Mouse (Mus musculus) ovary, adult 10 weeks (tissue): Measurements from ENCODE around the gene Pgghg. TPM values are rescaled to one million over a fixed set of nuclear protein-coding genes. Genes with fewer than 3 reads are reported as not detected.

Experiments
- polyA plus RNA-seq: library from polyadenylated mRNA; stranded (reverse); fragments of 350-450 nt; fragmentation: Illumina TruSeq; extraction: RNeasy Lipid Tissue Mini Kit (QIAGEN cat#74804); gene quantifications from one replicate; pipeline ENCODE4 v1.2.3, GENCODE M21; 2014

The Pgghg gene
- polyA plus RNA-seq, result 1.5 TPM

DNA sequence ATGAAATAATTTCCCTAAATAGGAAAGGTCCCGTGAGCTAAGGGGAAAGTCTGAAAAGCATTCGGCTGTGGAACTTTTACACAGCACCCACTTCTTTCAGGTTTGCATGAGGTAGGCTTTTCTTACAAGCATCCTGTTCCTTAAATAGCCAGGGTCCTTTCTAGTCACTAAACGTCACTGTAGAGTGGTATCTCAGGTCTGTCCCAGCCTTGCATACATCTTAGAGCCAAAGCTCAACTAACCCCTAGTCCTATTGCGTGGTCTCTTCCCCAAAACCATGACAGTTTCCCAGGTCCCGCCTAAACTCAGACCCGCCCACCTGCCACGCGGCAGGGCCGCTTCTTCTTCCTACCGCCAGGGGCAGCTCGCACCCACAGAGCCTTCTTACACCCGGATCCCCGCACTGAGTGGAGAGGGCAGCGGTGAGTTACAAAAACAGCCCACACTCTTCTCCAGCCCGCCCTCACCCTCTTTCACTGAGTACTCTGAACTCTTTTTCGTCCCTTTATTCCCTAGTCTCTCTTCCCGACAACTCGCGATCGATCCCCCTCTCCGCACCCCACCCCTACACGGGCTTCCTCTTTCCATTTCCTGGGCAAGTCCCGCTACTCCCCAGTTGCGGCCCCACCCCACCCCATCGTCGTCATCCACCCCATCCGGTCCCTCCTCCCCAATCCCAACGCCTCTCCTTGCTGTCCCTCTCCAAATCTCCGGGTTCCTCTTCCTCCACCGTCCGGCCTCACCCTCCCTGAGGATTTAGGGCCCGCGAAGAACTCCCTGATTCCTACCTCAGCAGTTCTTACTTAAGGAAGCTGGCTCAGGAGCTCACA lies at the start of gene Pgghg:
TSS of gene Pgghg (plus strand) at position 170 of the 830 bp plus-strand sequence.

DNA sequence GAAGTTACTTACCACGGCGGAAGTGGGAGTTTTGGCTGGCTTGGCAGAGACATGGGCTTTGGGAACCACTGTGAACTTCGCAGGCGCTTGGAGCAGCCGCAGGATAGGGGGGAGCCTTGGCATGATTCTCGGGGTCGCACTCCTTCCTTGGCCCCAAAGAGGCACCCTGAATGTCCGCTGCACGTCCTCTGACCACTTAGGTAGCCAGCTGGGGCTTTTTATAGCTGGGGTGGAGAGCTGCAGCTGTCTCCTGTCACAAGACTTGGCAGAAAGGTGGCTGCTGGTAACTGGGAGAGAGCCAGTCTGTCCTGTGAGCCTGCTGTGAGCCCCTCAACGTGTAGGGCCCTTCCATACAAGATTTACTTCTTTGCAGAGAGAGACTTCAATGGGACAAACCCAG lies 41.0 kb upstream of the Pgghg start, which contains the start of gene Cox8b:
TSS of gene Cox8b (minus strand) at position 227 of the 400 bp plus-strand sequence.

DNA sequence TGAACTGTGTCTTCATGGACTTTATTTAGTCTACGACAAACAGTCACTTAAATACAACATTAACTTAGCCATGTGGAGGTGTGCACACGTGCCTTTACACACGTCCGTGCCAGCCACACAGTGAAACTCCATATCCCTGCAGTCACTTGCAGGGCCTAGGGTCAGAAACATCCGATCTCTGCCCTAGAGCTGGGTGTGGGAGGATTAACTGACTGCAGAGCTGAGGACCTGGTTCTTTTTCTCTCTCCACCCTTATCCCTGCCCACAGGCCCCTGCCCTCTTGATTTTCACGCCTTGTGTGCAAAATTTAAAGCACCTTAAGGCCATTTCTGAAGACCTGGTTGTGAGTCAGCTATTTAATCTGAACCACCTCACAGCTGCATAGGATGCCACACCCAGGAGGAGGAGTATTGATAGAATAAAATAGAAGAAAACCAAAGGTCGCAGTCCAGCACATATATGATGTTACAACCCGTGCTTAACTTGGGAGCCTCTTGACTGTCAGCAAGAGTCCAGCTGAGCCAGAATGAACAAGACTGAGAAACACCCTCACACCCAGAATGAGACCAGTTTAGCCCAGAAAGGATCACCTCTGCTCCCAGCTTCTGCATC lies 20.7 kb upstream of the Pgghg start, which contains the start of gene Nlrp6:
TSS of gene Nlrp6 (plus strand) at position 485 of the 612 bp plus-strand sequence.

DNA sequence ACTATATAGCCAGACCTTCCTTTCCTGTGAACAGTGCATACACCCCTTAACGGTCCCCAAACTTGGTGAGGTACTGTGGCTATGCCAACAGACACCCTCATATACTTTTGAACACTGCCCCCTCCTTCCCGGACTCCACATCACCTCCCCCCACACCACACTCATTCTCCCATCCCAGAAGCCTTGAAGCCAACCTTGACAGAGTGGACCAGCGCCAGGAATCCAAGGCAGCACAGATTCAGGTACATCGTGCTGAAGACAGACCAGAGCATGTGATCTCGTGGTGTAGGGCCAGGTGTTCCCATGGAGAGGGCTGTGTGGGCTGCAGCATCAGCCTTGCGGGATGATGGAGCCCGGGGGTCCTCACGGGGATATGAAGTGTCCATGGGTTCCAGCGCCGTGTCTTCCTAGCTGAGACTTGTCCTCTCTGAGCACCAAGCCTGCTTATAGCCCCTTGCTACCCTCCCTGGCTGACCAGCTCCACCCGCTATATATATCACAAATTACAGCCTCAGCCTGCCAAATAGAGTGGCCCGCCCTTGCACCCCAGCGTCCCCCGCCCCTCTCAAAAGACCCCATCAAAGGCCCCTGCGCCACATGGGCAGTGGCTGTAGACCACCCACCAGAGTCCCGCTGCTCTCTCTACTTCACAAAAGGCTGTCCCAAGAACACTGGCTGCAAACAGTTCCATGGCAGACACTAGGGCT lies 8.8 kb downstream of the Pgghg start, which contains the start of gene Ifitm5:
TSS of gene Ifitm5 (minus strand) at position 468 of the 707 bp plus-strand sequence.

DNA sequence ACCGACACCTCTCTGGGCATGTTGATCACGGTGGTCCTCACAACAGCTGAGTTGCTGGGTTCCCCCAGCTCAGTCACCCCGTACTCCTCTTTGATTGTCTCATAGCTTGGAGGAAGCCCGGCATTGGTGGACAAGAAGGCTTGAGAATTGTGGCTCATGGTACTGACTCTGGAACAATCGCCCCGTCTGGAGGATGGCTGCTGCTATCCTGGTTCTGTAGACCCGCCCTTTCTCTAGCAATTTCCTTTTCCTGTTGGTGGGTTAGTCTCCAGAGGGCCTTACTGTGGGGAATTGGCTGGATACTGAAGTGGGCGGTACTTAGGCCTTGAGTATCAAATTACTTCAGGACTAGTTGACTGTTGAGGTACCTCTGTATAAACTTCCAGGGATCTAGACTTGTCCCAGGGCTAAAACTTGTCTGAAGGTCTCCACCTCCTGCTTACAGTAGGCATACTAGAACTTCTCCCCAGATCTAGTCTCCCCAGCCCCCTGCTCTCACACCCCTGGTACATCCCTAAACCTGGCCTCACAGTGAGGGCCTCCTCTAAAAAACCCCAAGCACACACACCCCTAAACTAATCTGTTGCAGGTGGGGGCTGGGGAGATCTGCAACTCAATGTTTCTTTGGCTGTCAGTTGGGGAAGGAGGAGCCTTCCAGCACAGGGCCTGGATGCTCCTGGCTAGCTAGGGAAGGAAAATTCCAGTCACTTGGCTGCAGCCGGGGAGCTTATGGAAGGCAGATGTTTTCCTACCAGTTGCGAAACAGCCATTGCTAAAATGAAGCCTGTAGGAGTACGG lies 14.8 kb downstream of the Pgghg start, which contains the start of the genes Gm45717 and Ifitm2:
TSS of gene Gm45717 (minus strand) at position 180 of the 798 bp plus-strand sequence.
TSS of gene Ifitm2 (minus strand) at position 230 of the 798 bp plus-strand sequence.

DNA sequence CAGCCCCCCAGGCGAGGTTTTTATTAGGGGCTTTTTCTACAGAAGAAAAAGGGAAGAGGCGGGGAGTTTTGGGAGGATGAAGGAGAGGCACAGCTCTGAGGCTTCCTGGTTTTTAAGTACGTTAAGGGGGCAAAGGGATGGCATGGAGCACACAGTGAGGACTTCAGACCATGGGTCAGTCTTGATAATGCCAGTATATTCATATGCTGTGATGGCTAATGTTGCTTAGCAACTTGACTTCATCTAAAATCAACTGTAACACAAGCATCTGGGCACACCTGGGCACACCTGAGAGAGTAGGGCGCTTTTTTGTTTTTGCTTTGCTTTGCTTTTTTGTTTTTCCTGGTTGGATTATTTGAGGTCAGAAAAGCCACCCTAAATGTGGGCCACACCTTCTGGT lies 25.7 kb downstream of the Pgghg start, which contains the start of gene Ifitm1:
TSS of gene Ifitm1 (plus strand) at position 301 of the 400 bp plus-strand sequence.

Other genes starting within 250 kb of the Pgghg start
- gene Olfr541, start 244.1 kb upstream of the Pgghg start, polyA plus RNA-seq, result not detected
- gene Cyp2e1, start 177.7 kb upstream of the Pgghg start, polyA plus RNA-seq, result 42.0 TPM
- not detected for gene Syce1, start 153.5 kb upstream of the Pgghg start, polyA plus RNA-seq
- gene Zfp941, start 119.2 kb upstream of the Pgghg start, polyA plus RNA-seq, result 0.91 TPM
- 1.1 TPM for gene Urah, start 106.4 kb upstream of the Pgghg start, polyA plus RNA-seq
- gene Scgb1c1, start 95.8 kb upstream of the Pgghg start, polyA plus RNA-seq, result not detected
- gene Odf3, start 93.6 kb upstream of the Pgghg start, polyA plus RNA-seq, result not detected
- not detected for gene Gm45785, start 85.1 kb upstream of the Pgghg start, polyA plus RNA-seq
- 3.4 TPM for gene Ric8a, start 84.4 kb upstream of the Pgghg start, polyA plus RNA-seq
- gene Bet1l, start 83.8 kb upstream of the Pgghg start, polyA plus RNA-seq, result 1.5 TPM
- gene Psmd13, start 59.4 kb upstream of the Pgghg start, polyA plus RNA-seq, result 107 TPM
- gene Sirt3, start 59.1 kb upstream of the Pgghg start, polyA plus RNA-seq, result 1.9 TPM
- gene Cox8b, start 40.9 kb upstream of the Pgghg start, polyA plus RNA-seq, result not detected
- gene Nlrp6, start 20.5 kb upstream of the Pgghg start, polyA plus RNA-seq, result not detected
- not detected for gene Ifitm5, start 8.9 kb downstream of the Pgghg start, polyA plus RNA-seq
- not detected for gene Gm45717, start 14.5 kb downstream of the Pgghg start, polyA plus RNA-seq
- gene Ifitm2, start 14.6 kb downstream of the Pgghg start, polyA plus RNA-seq, result 100 TPM
- gene Ifitm1, start 25.8 kb downstream of the Pgghg start, polyA plus RNA-seq, result 17.8 TPM
- gene Ifitm3, start 69.4 kb downstream of the Pgghg start, polyA plus RNA-seq, result 13.0 TPM
- gene Ifitm6, start 76.5 kb downstream of the Pgghg start, polyA plus RNA-seq, result 3.7 TPM
- gene Gm17387, start 87.7 kb downstream of the Pgghg start, polyA plus RNA-seq, result not detected
- not detected for gene B4galnt4, start 119.7 kb downstream of the Pgghg start, polyA plus RNA-seq
- not detected for gene Pkp3, start 136.8 kb downstream of the Pgghg start, polyA plus RNA-seq
- gene Sigirr, start 159.2 kb downstream of the Pgghg start, polyA plus RNA-seq, result not detected
- gene Ano9, start 176.4 kb downstream of the Pgghg start, polyA plus RNA-seq, result not detected
- gene Ptdss2, start 181.0 kb downstream of the Pgghg start, polyA plus RNA-seq, result 21.8 TPM
- 1.00 TPM for gene Rnh1, start 231.5 kb downstream of the Pgghg start, polyA plus RNA-seq